In the genomic region with DNA sequence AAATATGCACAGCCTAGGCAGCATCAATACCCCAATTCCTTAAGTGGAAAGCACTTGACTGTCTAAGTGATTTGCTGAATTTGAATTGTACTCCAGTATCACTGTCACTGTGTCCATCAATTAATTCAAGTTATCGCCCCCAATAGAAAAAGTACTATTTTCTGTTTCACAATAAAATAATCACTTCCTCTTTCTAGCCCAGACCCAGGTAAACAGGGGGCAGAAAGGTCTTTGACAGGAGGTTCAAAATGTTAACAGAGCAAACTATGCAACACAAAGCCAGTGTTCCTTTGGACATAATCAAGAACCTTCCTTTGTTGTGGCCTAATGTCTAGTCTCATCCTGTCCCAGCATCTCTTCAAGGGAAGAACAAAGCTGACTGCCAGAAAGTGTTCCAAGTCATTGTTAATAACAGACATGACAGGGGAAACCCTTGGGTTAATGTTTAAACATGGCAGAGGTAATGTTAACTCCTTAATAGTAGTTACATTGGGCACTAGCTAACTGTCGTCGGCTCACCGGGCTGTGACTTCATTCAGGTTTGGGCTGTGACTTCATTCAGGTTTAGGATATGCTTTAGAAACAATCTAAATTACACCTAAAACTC, we compare ENCODE assay signal across 26 mouse cellular contexts. TPM values are rescaled to one million over a fixed set of nuclear protein-coding genes. Genes with fewer than 3 reads are reported as not detected.
DNase-seq lines count a peak whose midpoint lies in the region; ATAC-seq lines count a peak whose summit lies in the region.
"Had no signal": no experiment of that assay in that cellular context is flagged by ENCODE, and none has a peak within 500 bp of the region (broad histone marks: within the 10 kb centered on the region; RNA-seq: fewer than 3 reads in every experiment).

No protein-coding gene starts in this region.

- no peak overlapping the region for H3K27ac ChIP-seq in kidney, embryonic 14.5 days (ENCODE audit: low read depth, low read length)
- H3K27ac ChIP-seq in liver, embryonic 11.5 days (ENCODE audit: low read depth, low read length), result no peak overlapping the region
- H3K27ac ChIP-seq: embryonic facial prominence, embryonic 10.5 days; forebrain, embryonic 15.5 days; heart, embryonic 10.5 days; hindbrain, embryonic 14.5 days; limb, embryonic 13.5 days; neural tube, embryonic 12.5 days had no signal

- H3K9ac ChIP-seq in kidney, embryonic 14.5 days (ENCODE audit: low read depth, low read length), result no peak overlapping the region
- no peak overlapping the region for H3K9ac ChIP-seq in liver, embryonic 11.5 days (ENCODE audit: low read depth, low read length)
- H3K9ac ChIP-seq: forebrain, embryonic 15.5 days; hindbrain, embryonic 14.5 days; limb, embryonic 13.5 days; lung, embryonic 14.5 days; neural tube, embryonic 12.5 days had no signal

- 75% methylated on average over 4 of the region's 4 CpGs for WGBS in kidney, embryonic 14.5 days
- WGBS in liver, embryonic 11.5 days, result 88% methylated on average over 4 of the region's 4 CpGs

- ATAC-seq in kidney, embryonic 14.5 days (ENCODE audit: low FRiP score, low TSS enrichment), result no peak
- ATAC-seq in liver, embryonic 11.5 days (replicated peaks; ENCODE audit: low FRiP score), result no peak
- ATAC-seq in monocyte, adult 5-6 weeks (replicated peaks; ENCODE audit: insufficient number of reproducible peaks, low FRiP score, low TSS enrichment, poor library complexity, severe bottlenecking), result no peak
- ATAC-seq: forebrain, embryonic 15.5 days; inflammation-experienced regulatory T-cells, adult 6 months; Patski had no signal

- H3K4me3 ChIP-seq in kidney, embryonic 14.5 days (ENCODE audit: low read length), result no peak overlapping the region
- no peak overlapping the region for H3K4me3 ChIP-seq in liver, embryonic 11.5 days (ENCODE audit: low read depth, low read length)
- H3K4me3 ChIP-seq: embryonic facial prominence, embryonic 10.5 days; forebrain, embryonic 15.5 days; heart, embryonic 10.5 days; limb, embryonic 13.5 days; neural tube, embryonic 12.5 days had no signal

- H3K4me2 ChIP-seq in kidney, embryonic 14.5 days (replicated peaks; ENCODE audit: low read depth, low read length), result no peak overlapping the region
- no peak overlapping the region for H3K4me2 ChIP-seq in liver, embryonic 11.5 days
- H3K4me2 ChIP-seq: forebrain, embryonic 15.5 days; hindbrain, embryonic 14.5 days; limb, embryonic 13.5 days; lung, embryonic 14.5 days; neural tube, embryonic 12.5 days had no signal

- DNase-seq in kidney, adult 9 months, result peak; percentile 83
- DNase-seq in liver, embryonic 11.5 days (ENCODE audit: low spot score), result peak; percentile 3
- DNase-seq in liver (no peak), A20 (ENCODE audit: low read depth, low spot score) (peak; percentile 77)
- DNase-seq in kidney, postnatal 25 days, result peak; percentile 36 to 42
- no peak for DNase-seq in testis, postnatal 14 days (ENCODE audit: low spot score)
- DNase-seq: adrenal gland, adult 2 months; cerebellum, adult 11 months; cerebellum, adult 9-11 months; gastrocnemius, postnatal 10 days; heart, postnatal 4 days; lung, embryonic 14.5 days; midbrain, embryonic 14.5 days; right cerebral cortex, postnatal 14 days; thymus, postnatal 14 days had no signal

- no peaks in the 10 kb centered on the region for H3K9me3 ChIP-seq in kidney, embryonic 14.5 days (ENCODE audit: control insufficient read depth, low read length)
- H3K9me3 ChIP-seq in liver, embryonic 11.5 days (ENCODE audit: control insufficient read depth, low read length), result no peaks in the 10 kb centered on the region
- H3K9me3 ChIP-seq: embryonic facial prominence, embryonic 10.5 days; forebrain, embryonic 15.5 days; G1E; heart, embryonic 10.5 days; limb, embryonic 13.5 days; neural tube, embryonic 12.5 days had no signal

- H3K36me3 ChIP-seq in kidney, embryonic 14.5 days (ENCODE audit: control insufficient read depth, insufficient read depth, low read length), result no peaks in the 10 kb centered on the region
- no peaks in the 10 kb centered on the region for H3K36me3 ChIP-seq in liver, embryonic 11.5 days (ENCODE audit: control insufficient read depth, insufficient read depth, low read length)
- H3K36me3 ChIP-seq: embryonic facial prominence, embryonic 10.5 days; forebrain, embryonic 15.5 days; heart, embryonic 10.5 days; limb, embryonic 13.5 days; neural tube, embryonic 12.5 days had no signal

- peaks cover 26% of the 10 kb centered on the region for H3K4me1 ChIP-seq in kidney, embryonic 14.5 days (ENCODE audit: control insufficient read depth, insufficient read depth, low read length)
- no peaks in the 10 kb centered on the region; the same call in 1 of the 2 replicates for H3K4me1 ChIP-seq in liver, embryonic 11.5 days (replicated peaks; ENCODE audit: control insufficient read depth, insufficient read depth, low read length)
- H3K4me1 ChIP-seq: neural tube, embryonic 12.5 days had no signal

- H3K27me3 ChIP-seq in kidney, embryonic 14.5 days (ENCODE audit: control insufficient read depth, insufficient read depth, low read length), result no peaks in the 10 kb centered on the region
- no peaks in the 10 kb centered on the region for H3K27me3 ChIP-seq in liver, embryonic 11.5 days (replicated peaks; ENCODE audit: control insufficient read depth, insufficient read depth, low read length)
- H3K27me3 ChIP-seq: forebrain, embryonic 15.5 days; limb, embryonic 13.5 days; neural tube, embryonic 12.5 days; Patski had no signal

RNA-seq across cellular contexts. Expression of a gene that starts 42.4 kb away (rescaled TPM):
- 20.6 and 21.1 TPM in 2 replicates for polyA plus RNA-seq in kidney, embryonic 14.5 days (2014; fragmentation: Nextera tagmentation; extraction: Ambion mirVana)
- polyA plus RNA-seq in liver, embryonic 11.5 days (2014; fragmentation: Nextera tagmentation; extraction: Ambion mirVana), result 9.0 and 9.1 TPM in 2 replicates
- total RNA-seq in monocyte, adult 5-6 weeks (2017), result 3.1 to 7.9 TPM (median 3.1 TPM) in 3 replicates

Comparison
In these comparisons a context has a peak if more than half of its experiments do, and no peak if none do; other contexts are left out.
1. DNase-seq: peak in kidney, adult 9 months (single experiment), liver, embryonic 11.5 days (single experiment), A20 (single experiment) and kidney, postnatal 25 days (2 of 2); none in liver (single experiment) and testis, postnatal 14 days (single experiment).